Mouse (Mus musculus): ENCODE measurements around the gene Creb3l2.

Creb3l2 gene

GRCm38 (mm10) chr6:37441251-37442011 is 515 bp downstream of the Creb3l2 start:
- no peak for DNase-seq (ENCODE audit: low spot score in 2 of 2)

GRCm38 (mm10) chr6:37440491-37441250 is 1.3 kb downstream of the Creb3l2 start:
- DNase-seq (ENCODE audit: low spot score in 2 of 2): no peak

DNA sequence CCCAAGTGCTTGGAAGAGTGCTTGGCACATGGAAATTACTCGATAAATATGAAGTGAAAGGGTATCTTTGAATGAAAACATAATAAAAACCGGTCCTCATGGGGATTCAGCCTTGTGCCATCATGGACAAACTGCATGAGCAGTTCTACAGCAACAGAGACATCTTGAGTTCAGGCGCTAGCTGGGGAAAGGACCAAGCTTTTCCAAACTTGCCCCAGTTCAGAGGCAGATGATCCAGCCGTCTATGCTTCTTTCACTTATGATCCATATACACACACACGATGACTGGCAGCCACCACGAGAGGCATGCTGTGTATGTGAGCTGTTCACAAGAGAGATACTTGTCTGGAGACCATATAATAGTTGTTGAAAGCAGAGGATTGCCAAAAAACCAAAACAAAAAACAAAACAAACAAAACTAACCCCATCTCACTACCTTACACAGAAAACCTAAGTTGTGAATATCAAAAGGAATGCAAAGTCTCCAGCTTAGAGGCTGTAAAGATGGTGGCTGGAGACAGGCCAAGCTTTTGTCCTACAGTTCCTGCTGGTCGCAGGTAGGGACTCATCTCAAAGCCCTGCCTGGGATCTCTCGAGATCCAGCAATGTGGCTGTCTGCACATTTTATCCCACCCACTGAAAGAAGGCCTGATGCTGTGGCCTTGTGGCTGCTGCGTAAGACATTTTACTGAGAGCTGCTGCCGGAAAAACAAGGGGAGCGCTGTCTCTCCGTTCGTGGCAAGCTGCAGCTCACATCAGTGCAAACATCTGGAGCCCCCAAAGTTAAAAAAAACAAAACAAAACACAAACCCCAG is 2.1 kb downstream of the Creb3l2 start:
- no peak for DNase-seq (ENCODE audit: low spot score in 2 of 2)

DNA sequence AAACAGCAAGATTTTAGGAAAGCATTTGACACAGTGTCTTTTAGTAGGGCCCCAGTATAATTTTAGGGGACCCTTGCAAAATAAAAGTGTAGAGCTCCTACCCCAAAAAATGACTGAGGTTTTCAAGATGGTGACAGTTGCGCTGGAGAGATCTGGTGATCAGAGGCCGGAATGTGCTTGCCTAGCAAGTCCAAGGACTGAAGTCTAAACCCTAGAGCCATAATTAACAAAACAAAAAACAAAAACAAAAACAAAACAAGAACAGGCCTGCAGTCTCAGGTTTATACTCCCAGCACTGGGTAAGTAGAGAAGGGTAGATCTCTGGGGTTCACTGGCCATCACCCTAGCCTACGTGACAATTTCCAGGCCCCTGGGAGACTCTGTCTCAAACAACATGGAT is 3.4 kb downstream of the Creb3l2 start:
- DNase-seq (ENCODE audit: low spot score in 2 of 2): no peak

- DNase-seq (ENCODE audit: low spot score in 2 of 2): no peak
Measured at GRCm38 (mm10) chr6:37437086-37437485, 4.9 kb downstream of the Creb3l2 start.

DNA sequence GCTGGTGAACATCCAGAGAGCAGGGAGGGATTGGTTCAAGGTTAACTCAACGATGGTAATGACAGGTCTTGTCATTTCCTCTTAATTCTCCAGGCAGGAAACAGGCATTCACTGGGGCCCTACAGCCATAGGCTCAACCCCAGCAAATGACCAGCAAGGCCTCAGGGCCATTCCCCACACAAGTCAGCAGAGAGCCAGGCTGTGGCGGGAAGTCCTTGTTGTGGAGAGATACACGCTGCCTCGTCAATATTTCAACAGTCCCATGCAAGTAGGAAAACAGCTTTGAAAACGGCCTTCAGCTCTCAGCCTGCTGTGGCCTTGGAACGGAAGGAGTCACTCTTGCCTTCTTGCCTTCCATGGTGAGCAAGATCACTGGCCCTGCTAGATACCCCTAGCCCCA is 6.6 kb downstream of the Creb3l2 start:
- DNase-seq (ENCODE audit: low spot score in 2 of 2): no peak

DNA sequence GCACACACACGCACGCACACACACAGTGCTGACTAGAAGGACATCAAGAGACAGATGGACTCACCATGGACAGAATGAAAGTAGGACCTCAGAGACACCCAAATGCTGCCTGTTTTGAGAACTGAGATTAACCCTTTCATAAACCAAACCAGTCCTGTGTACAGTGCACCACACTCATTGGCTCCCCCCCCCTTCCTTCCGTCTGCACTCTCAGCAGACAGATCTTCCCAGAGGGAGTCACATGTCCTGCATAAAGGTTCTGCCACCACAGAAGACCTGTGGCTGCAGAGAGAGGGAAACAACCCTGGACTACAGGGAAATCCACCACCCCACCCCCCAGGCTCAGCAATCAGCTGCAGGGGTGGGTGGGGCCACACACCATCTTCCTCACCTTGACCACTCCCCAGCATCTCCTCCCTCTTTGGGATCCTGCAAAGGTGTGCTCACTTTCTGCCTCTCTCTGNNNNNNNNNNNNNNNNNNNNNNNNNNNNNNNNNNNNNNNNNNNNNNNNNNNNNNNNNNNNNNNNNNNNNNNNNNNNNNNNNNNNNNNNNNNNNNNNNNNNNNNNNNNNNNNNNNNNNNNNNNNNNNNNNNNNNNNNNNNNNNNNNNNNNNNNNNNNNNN is 12.0 kb downstream of the Creb3l2 start:
- no peak for DNase-seq (ENCODE audit: low spot score in 2 of 2)

DNA sequence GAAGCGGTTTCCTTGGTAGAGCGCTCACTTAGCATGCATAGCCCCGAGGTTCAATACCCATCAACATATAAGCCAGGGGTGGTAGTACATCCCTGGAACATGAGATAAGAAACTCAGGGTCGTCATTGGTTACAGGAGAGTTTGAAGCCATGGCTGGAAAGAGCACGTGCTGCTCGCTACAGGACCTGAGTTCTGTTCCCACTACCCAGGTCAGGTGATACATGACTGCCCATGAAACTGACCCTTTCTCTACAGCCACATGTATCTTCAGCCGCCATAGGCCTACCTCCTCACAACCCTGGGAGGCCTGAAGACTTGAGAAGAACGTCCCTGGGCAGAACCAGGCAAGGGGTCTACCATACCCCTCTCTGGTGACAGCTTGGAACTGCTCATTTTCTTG is 13.0 kb downstream of the Creb3l2 start:
- no peak for DNase-seq (ENCODE audit: low spot score in 2 of 2)

- DNase-seq (ENCODE audit: low spot score in 2 of 2): no peak
Measured at GRCm38 (mm10) chr6:37428044-37428443, 13.9 kb downstream of the Creb3l2 start.

- no peak for DNase-seq (ENCODE audit: low spot score in 2 of 2)
Measured at GRCm38 (mm10) chr6:37426615-37427014, 15.3 kb downstream of the Creb3l2 start.

- no peak for DNase-seq (ENCODE audit: low spot score in 2 of 2)
Measured at GRCm38 (mm10) chr6:37425833-37426232, 16.1 kb downstream of the Creb3l2 start.

- DNase-seq (ENCODE audit: low spot score in 2 of 2): no peak
Measured at GRCm38 (mm10) chr6:37425075-37425474, 16.9 kb downstream of the Creb3l2 start.

- peak in 1 of 2 experiments; percentile 67 for DNase-seq (ENCODE audit: low spot score in 2 of 2)
Measured at GRCm38 (mm10) chr6:37424374-37424773, 17.6 kb downstream of the Creb3l2 start.

GRCm38 (mm10) chr6:37423386-37423785 is 18.6 kb downstream of the Creb3l2 start:
- no peak for DNase-seq (ENCODE audit: low spot score in 2 of 2)

- no peak for DNase-seq (ENCODE audit: low spot score in 2 of 2)
Measured at GRCm38 (mm10) chr6:37421124-37421523, 20.8 kb downstream of the Creb3l2 start.

DNA sequence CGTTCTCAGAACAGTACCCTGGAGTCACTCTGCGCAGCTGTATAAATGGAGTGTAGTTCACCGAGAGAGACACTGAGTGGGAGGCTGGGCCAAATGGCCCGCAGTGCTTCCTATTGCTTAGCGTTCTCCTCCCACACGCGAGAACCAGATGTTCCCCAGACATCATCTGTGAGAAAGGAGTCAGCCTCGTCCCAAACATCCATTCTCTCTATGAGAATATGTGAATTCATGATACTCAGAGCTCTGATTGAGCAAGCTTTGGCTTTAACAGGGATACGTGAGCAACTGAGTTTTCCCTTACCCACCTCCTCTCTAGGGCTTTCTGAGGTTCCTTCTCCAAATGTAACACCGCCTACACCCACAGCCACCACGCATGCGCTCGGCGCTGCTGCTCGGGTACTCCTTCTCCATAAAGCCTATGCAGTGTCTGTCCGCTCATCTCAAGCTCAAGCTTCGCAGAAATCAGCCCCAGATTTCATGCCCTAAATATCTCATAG is 22.5 kb downstream of the Creb3l2 start:
- peak in 1 of 2 experiments; percentile 56 for DNase-seq (ENCODE audit: low spot score in 2 of 2)

DNA sequence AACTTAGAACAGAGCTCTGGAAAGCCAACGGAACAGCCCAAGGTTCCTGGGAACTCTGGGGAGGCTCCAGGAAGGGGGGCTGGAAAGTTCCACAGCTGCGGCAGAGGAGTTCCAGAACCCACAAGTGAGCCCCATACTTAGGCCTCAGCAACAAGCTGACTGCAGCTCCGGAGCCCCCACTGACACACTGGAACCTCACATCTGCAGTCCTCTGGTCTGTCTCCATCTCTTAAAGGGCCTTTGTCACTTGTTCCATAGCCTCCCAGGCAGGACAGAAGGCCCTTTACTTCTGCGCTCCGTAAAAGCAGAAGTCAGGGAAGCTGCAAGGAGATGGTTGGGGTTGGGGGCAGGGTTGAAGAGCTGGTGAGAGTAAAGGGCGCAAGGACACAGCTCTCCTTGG is 23.0 kb downstream of the Creb3l2 start:
- no peak for DNase-seq (ENCODE audit: low spot score in 2 of 2)

DNA sequence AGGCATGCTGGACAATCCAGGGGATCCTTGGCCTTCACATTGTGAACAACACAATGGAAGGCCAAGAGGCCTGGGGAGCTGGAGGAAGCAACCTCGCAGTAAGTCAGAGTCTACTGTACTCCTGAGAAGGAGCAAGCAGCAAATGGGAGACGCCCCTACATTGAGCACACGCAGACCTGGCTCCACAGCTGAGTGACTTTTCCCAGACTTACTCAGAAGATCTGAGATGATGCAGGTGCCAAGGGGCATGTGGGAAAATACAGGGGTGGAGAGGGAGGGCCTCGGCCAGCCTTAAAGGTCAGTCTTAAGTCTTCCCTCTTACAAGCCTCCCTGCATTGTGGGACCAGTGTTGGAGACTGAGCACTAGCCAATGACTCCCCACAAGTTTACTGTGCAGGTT is 25.2 kb downstream of the Creb3l2 start:
- no peak for DNase-seq (ENCODE audit: low spot score in 2 of 2)

- no peak for DNase-seq (ENCODE audit: low spot score in 2 of 2)
Measured at GRCm38 (mm10) chr6:37415505-37415904, 26.4 kb downstream of the Creb3l2 start.

GRCm38 (mm10) chr6:37415034-37415433 is 26.9 kb downstream of the Creb3l2 start:
- peak; percentile 72 to 76 for DNase-seq (ENCODE audit: low spot score in 2 of 2)

GRCm38 (mm10) chr6:37414576-37414975 is 27.4 kb downstream of the Creb3l2 start:
- DNase-seq (ENCODE audit: low spot score in 2 of 2): no peak

GRCm38 (mm10) chr6:37411696-37412095 is 30.2 kb downstream of the Creb3l2 start:
- no peak for DNase-seq (ENCODE audit: low spot score in 2 of 2)
